Mouse (Mus musculus) CD8-positive naive resting alpha-beta T cell, adult 57 days (primary cell): ENCODE measurements around the gene Xlr5a. TPM values are rescaled to one million over a fixed set of nuclear protein-coding genes. Genes with fewer than 3 reads are reported as not detected.

Source experiments
- total RNA-seq: library from RNA; stranded (reverse); gene quantifications from one replicate; pipeline ENCODE4 v1.2.4, GENCODE M21; 2023

Xlr5a gene
- not detected for total RNA-seq

DNA sequence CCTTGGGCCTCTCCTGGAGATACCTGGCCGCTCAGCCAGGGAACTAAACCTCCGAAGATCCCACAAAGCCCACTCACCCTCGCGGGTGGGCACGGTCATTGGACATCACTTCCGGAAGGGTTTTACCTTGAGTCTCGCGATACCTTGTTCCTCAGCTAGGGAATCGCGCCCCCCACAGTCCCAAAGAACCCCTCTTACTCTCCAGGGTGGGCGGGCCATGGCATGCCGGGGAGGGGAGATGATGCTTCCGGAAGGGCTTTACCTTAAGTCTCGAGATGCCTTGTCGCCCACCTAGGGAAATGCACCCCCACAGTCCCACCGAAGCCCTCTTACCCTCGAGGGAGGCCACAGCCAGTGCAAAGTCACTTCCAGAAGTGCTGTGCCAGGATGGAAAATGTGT is at the start of gene Xlr5a, which contains the start of gene Xlr5c:
Xlr5a (minus strand) TSS at position 101 of the 400 bp plus-strand sequence.
Xlr5c (minus strand) TSS at position 101 of the 400 bp plus-strand sequence.

DNA sequence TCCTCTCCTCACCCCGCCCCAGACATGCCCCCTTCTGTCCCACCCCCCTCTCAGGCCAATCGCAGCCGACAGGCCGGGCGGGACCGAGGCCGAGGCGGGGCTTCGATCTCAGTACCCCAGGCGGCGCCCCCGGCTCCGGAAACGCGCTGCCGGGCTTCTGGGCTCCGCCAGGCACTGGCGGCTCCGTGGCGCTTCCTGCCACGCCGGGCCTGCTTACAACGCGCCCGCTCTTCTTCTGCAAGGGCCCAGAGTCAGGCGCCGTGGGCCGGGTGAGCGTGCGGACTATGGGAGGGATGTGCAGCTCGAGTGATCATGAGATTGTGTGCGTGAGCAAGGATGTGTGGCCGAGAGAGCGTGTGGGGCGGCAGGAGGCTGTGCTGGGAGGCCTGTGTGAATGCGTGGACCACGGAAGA is 49.7 kb upstream of the Xlr5a start, which contains the start of gene Zfp275:
Zfp275 (plus strand) TSS at position 139 of the 413 bp plus-strand sequence.

DNA sequence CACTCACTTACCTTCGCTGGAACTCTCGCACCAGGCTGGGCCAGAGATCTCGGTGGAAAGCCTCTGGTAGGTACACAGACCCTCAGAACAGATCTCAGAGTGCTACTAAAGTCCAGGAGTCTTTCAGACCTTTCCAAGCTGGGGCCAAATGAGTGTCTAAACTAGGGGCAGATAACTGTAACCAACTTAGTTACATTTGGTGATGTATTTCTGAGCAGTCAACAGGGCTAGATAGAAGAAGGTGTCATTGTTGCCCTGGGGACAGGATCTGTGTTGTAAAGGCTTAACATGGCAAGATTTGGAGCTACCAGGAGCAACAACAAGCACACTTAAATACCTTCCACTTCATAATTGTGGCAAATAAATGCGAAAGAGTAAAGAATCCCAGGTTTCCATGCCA is 44.0 kb upstream of the Xlr5a start, which contains the start of gene Gm45015:
Gm45015 (minus strand) TSS at position 101 of the 400 bp plus-strand sequence.

DNA sequence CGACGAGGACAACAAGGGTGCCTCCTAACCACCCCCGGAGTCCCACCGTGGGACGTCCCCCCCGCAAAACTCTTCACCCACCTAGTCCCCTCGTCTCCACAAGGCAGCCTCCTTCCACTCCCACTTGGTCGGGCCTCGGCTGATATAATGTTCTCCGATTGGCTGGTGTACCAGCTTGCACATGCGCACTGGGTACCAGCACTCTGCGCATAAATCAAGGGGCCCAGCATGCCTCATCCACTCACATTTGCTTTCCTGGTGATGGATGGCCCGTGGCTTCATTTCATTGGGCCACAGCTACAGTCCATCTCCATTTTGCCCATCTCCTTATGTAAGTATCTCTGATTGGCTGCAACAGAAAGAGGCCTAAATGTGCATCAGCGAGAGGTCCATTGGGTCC is 27.5 kb downstream of the Xlr5a start, which contains the start of gene Xlr3c:
Xlr3c (minus strand) TSS at position 121 of the 400 bp plus-strand sequence.

DNA sequence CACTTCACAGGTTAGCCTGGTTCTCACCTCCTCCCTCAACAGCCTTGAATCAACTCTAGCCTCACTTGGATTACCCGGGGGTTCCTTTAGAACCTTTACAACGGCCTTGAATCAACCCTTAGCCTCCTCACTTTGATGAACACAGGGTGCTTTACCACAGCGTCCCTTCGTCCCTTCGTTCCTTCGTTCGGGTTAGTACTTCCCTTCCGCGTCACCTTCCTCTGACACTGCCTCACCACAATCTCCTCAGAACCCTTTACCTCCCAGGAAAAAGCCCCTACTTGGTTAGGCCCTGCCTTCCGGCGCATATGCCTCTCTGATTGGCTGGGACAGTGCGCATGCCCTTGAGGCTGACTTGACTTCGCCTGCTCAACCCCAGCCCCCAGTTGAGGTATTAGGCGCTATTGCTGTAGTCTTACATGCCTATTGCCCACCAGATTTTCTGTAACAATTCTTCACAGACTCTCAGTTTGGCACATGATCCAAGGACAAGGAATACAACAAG is 49.9 kb downstream of the Xlr5a start, which contains the start of gene Xlr4c:
Xlr4c (minus strand) TSS at position 310 of the 505 bp plus-strand sequence.

DNA sequence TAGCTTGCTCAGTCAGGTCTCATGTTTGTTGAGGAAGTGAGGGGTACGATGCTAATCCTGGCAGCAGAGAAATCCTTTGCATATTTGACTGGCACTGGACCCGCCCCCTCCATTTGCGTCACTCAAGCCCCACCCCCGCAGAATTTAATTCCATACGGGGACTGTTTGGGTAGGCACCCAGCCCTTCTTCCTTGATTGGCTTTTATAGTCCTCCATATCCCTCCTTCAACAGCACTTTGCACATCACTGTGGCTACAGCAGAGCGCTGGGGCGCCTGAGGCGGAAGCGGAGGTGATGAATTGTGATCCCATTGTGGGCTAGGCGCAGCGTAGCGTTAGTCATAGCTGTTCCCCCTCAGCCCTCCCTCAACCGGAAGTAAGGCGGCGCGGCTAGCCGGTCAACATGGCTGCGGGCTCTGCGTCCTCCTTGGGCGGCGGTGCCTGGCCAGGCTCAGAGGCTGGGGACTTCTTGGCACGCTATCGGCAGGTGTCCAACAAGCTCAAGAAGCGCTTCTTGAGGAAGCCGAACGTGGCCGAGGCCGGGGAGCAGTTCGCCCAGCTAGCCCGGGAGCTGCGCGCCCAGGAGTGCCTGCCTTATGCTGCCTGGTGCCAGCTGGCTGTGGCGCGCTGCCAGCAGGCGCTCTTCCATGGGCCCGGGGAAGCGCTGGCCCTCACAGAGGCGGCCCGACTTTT is 64.7 kb downstream of the Xlr5a start, which contains the start of gene F8a:
F8a (plus strand) TSS at position 378 of the 692 bp plus-strand sequence.

DNA sequence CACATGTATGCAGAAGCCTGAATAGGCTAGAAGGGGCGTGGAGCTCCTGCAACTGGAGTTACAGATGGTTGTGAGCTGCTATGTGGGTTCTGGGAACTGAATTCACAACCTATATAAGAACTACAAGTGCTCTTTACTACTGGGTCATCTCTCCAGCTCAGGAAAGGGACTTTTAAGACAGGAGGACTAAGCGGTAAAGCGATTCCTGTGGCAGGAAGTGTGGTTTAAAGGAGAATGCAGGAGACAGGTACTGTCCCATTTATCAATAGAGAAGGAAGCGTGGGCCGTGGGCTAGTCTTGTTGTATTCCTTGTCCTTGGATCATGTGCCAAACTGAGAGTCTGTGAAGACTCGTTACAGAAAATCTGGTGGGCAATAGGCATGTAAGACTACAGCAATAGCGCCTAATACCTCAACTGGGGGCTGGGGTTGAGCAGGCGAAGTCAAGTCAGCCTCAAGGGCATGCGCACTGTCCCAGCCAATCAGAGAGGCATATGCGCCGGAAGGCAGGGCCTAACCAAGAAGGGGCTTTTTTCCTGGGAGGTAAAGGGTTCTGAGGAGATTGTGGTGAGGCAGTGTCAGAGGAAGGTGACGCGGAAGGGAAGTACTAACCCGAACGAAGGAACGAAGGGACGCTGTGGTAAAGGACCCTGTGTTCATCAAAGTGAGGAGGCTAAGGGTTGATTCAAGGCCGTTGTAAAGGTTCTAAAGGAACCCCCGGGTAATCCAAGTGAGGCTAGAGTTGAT is 78.8 kb downstream of the Xlr5a start, which contains the start of gene Xlr4b:
Xlr4b (plus strand) TSS at position 515 of the 746 bp plus-strand sequence.

DNA sequence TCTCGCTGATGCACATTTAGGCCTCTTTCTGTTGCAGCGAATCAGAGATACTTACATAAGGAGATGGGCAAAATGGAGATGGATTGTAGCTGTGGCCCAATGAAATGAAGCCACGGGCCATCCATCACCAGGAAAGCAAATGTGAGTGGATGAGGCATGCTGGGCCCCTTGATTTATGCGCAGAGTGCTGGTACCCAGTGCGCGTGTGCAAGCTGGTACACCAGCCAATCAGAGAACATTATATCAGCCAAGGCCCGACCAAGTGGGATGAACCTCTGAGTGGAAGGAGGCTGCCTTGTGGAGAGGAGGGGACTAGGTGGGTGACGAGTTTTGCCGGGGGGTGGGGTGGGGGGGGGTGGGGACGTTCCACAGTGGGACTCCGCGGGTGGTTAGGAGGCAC is 100.8 kb downstream of the Xlr5a start, which contains the start of gene Xlr3b:
Xlr3b (plus strand) TSS at position 274 of the 400 bp plus-strand sequence.

DNA sequence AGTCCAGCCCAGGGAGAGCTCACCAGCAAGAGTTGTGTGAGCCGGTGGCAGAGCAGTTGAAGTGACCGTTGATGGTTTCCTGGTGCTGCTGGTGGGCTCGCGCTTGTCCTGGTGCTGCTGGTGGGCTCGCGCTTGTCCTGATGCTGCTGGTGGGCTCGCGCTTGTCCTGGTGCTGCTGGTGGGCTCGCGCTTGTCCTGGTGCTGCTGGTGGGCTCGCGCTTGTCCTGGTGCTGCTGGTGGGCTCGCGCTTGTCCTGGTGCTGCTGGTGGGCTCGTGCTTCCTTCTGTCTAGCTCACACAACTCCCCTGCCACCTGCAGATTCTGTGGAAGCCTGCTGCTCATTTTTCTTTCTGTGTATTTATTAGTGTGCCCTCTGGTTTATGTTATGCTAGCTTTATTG is 115.9 kb downstream of the Xlr5a start, which contains the start of gene Spin2d:
Spin2d (minus strand) TSS at position 101 of the 400 bp plus-strand sequence.

DNA sequence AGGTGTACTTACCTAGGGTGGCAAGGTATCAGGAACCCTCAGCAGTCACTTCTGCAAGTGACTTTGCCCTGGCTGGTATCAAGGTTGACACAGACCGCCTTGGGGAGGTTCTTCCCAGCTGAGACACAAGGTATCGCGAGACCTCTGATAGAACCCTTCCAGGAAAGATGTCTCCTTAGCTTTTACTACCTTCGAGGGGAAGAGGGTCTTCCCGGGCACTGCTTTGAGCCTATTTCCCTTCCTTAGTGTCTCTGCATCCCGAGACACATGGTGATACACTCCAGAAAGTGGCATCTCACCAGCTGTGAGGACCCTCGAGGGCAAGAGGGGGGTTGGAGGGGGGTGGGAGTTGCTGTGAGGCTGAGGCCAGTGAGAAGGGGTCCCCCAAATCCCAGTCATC is 143.4 kb downstream of the Xlr5a start, which contains the start of gene DXBay18:
DXBay18 (minus strand) TSS at position 101 of the 400 bp plus-strand sequence.

DNA sequence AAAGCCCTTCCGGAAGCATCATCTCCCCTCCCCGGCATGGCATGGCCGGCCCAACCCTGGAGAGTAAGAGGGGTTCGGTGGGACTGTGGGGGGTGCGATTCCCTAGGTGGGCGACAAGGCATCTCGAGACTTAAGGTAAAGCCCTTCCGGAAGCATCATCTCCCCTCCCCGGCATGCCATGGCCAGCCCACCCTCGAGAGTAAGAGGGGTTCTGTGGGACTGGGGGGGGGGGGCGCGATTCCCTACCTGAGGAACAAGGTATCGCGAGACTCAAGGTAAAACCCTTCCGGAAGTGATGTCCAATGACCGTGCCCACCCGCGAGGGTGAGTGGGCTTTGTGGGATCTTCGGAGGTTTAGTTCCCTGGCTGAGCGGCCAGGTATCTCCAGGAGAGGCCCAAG is 144.3 kb downstream of the Xlr5a start, which contains the start of gene Xlr5b:
Xlr5b (plus strand) TSS at position 301 of the 400 bp plus-strand sequence.

DNA sequence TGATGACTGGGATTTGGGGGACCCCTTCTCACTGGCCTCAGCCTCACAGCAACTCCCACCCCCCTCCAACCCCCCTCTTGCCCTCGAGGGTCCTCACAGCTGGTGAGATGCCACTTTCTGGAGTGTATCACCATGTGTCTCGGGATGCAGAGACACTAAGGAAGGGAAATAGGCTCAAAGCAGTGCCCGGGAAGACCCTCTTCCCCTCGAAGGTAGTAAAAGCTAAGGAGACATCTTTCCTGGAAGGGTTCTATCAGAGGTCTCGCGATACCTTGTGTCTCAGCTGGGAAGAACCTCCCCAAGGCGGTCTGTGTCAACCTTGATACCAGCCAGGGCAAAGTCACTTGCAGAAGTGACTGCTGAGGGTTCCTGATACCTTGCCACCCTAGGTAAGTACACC is 176.0 kb downstream of the Xlr5a start, which contains the start of gene Gm14685:
Gm14685 (plus strand) TSS at position 301 of the 400 bp plus-strand sequence.

DNA sequence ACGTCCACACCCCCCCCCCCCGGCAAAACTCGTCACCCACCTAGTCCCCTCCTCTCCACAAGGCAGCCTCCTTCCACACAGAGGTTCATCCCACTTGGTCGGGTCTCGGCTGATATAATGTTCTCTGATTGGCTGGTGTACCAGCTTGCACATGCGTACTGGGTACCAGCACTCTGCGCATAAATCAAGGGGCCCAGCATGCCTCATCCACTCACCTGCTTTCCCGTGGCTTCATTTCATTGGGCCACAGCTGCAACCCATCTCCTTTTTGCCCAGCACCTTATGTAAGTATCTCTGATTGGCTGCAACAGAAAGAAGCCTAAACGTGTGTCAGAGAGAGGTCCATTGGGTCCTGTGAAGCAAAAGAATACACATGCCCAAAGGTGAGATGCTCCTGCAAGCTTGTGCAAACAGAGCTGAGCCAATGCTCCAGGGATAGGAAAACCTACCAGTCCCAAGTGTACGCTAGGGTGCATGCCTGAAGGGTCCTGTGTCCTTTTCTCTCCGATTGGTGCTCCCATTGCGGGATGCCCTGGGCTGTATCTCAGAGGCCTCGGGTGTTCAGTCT is 195.8 kb downstream of the Xlr5a start, which contains the start of gene Xlr3a:
Xlr3a (minus strand) TSS at position 155 of the 568 bp plus-strand sequence.

DNA sequence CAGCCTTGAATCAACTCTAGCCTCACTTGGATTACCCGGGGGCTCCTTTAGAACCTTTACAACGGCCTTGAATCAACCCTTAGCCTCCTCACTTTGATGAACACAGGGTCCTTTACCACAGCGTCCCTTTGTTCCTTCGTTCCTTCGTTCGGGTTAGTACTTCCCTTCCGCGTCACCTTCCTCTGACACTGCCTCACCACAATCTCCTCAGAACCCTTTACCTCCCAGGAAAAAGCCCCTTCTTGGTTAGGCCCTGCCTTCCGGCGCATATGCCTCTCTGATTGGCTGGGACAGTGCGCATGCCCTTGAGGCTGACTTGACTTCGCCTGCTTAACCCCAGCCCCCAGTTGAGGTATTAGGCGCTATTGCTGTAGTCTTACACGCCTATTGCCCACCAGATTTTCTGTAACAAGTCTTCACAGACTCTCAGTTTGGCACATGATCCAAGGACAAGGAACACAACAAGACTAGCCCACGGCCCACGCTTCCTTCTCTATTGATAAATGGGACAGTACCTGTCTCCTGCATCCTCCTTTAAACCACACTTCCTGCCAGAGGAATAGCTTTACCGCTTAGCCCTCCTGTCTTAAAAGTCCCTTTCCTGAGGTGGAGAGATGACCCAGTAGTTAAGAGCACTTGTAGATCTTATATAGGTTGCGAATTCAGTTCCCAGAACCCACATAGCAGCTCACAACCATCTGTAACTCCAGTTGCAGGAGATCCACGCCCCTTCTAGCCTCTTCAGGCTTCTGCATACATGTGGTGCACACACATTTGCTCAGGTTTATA is 210.3 kb downstream of the Xlr5a start, which contains the start of gene Xlr4a:
Xlr4a (minus strand) TSS at position 212 of the 789 bp plus-strand sequence.

DNA sequence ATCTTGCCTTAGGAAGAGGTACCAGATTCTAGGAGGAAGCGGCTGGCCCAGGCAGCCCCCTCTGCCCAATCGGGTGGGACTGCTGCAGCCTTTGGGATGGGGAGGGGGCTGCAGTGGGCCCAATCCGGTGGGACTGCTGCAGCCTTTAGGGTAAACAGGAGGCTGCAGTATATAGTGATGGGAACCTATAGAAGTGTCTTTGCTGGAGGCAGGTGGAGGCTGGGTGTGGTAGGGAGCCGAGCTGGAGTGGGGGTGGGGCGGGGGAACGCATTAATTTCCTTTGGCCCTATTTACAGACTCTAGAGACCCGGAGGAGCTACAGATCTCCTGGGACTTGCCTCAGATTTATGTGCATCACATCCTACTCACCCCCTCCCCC is 228.4 kb downstream of the Xlr5a start, which contains the start of gene Pnma3:
Pnma3 (plus strand) TSS at position 373 of the 379 bp plus-strand sequence.

Other genes with a start within 250 kb of the Xlr5a start
- gene Pnma3, start 228.2 kb downstream of the Xlr5a start, total RNA-seq = not detected
- 62.9 TPM for gene Xlr4a, start 210.5 kb downstream of the Xlr5a start, total RNA-seq
- gene Xlr3a, start 195.9 kb downstream of the Xlr5a start, total RNA-seq = 2.2 TPM
- gene Gm14685, start 175.9 kb downstream of the Xlr5a start, total RNA-seq = 1.3 TPM
- gene Xlr5b, start 144.2 kb downstream of the Xlr5a start, total RNA-seq = not detected
- 2.3 TPM for gene DXBay18, start 143.5 kb downstream of the Xlr5a start, total RNA-seq
- not detected for gene Spin2d, start 116.0 kb downstream of the Xlr5a start, total RNA-seq
- gene Xlr3b, start 100.8 kb downstream of the Xlr5a start, total RNA-seq = 22.6 TPM
- 89.3 TPM for gene Xlr4b, start 78.6 kb downstream of the Xlr5a start, total RNA-seq
- gene F8a, start 64.7 kb downstream of the Xlr5a start, total RNA-seq = 13.8 TPM
- gene Xlr4c, start 49.8 kb downstream of the Xlr5a start, total RNA-seq = 51.9 TPM
- not detected for gene Xlr3c, start 27.6 kb downstream of the Xlr5a start, total RNA-seq
- gene Xlr5c, start within 50 bp of the Xlr5a start, total RNA-seq = not detected
- not detected for gene Gm45015, start 43.9 kb upstream of the Xlr5a start, total RNA-seq
- gene Zfp275, start 49.6 kb upstream of the Xlr5a start, total RNA-seq = 40.1 TPM
- gene Gm18336, start 105.8 kb upstream of the Xlr5a start, total RNA-seq = not detected
- gene Zfp92, start 118.1 kb upstream of the Xlr5a start, total RNA-seq = not detected
- gene Trex2, start 142.4 kb upstream of the Xlr5a start, total RNA-seq = not detected
- gene Haus7, start 166.1 kb upstream of the Xlr5a start, total RNA-seq = 22.9 TPM
- gene Bgn, start 190.6 kb upstream of the Xlr5a start, total RNA-seq = 0.43 TPM
- gene Atp2b3, start 210.1 kb upstream of the Xlr5a start, total RNA-seq = not detected